Comparison of ENCODE assay signal across 13 mouse cellular contexts in genomic region chr8:126905387-126905786, GRCm38 (mm10). TPM values are rescaled to one million over a fixed set of nuclear protein-coding genes. Genes with fewer than 3 reads are reported as not detected.
DNase-seq lines count a peak whose midpoint lies in the region; ATAC-seq and TF ChIP-seq lines count a peak whose summit lies in the region.
"Had no signal": no experiment of that assay in that cellular context is flagged by ENCODE, and none has a peak within 500 bp of the region (broad histone marks: within the 10 kb centered on the region; RNA-seq: fewer than 3 reads in every experiment).

No protein-coding gene starts in this region.

- WGBS in kidney, adult 2 months, result 94% methylated on average over 3 of the region's 3 CpGs
- WGBS in neural tube, embryonic 15.5 days, result 95% methylated on average over 3 of the region's 3 CpGs

- no peak for TF ChIP-seq POLR2A in kidney, adult 2 months (IDR thresholded peaks at IDR 0.05; ENCODE audit: low read depth, low read length)

- no peak for DNase-seq in kidney, adult 2 months
- DNase-seq in kidney, adult 18-20 months, result no peak
- DNase-seq in neural tube, embryonic 10.5 days (ENCODE audit: extremely low spot score, low spot score), result peak; percentile 28
- peak; percentile 34 for DNase-seq in thymus, postnatal 25 days
- no peak for DNase-seq in frontal cortex, adult 2 months (ENCODE audit: extremely low spot score in 1 of 2, low spot score in 1 of 2)
- DNase-seq in layer of hippocampus, postnatal 25 days (ENCODE audit: extremely low spot score in 1 of 2, low spot score in 1 of 2), result no peak
- DNase-seq: heart, postnatal 36 days; layer of hippocampus, postnatal 36 days had no signal

- no peaks in the 10 kb centered on the region for H3K36me3 ChIP-seq in kidney, adult 2 months (ENCODE audit: control insufficient read depth, insufficient read depth, low read length)
- H3K36me3 ChIP-seq in neural tube, embryonic 15.5 days, result no peaks in the 10 kb centered on the region
- H3K36me3 ChIP-seq: embryonic facial prominence, embryonic 15.5 days; neural tube, embryonic 12.5 days had no signal

- no peak for TF ChIP-seq CTCF in kidney, adult 2 months (conservative IDR thresholded peaks at IDR 0.05; ENCODE audit: insufficient read depth, insufficient read length, low read depth, low read length)

- no peak overlapping the region for H3K4me3 ChIP-seq in kidney, adult 2 months (ENCODE audit: insufficient read depth, low read depth, low read length)
- H3K4me3 ChIP-seq in neural tube, embryonic 15.5 days (replicated peaks), result no peak overlapping the region
- H3K4me3 ChIP-seq: embryonic facial prominence, embryonic 15.5 days; neural tube, embryonic 12.5 days had no signal

- no peak for ATAC-seq in neural tube, embryonic 15.5 days (ENCODE audit: low FRiP score)
- ATAC-seq in common myeloid progenitor, adult 5-6 weeks (replicated peaks; ENCODE audit: low read depth, poor library complexity, severe bottlenecking), result 0 out of 2 replicates have a peak, but pooled peaks have one; percentile 28

- no peak overlapping the region for H3K4me2 ChIP-seq in neural tube, embryonic 15.5 days
- H3K4me2 ChIP-seq: embryonic facial prominence, embryonic 15.5 days; neural tube, embryonic 12.5 days had no signal

- no peaks in the 10 kb centered on the region for H3K9me3 ChIP-seq in neural tube, embryonic 15.5 days (replicated peaks)
- H3K9me3 ChIP-seq: embryonic facial prominence, embryonic 15.5 days; neural tube, embryonic 12.5 days had no signal

- H3K27me3 ChIP-seq in kidney, adult 2 months (replicated peaks; ENCODE audit: control insufficient read depth, insufficient read depth, low read length), result no peaks in the 10 kb centered on the region
- no peaks in the 10 kb centered on the region for H3K27me3 ChIP-seq in neural tube, embryonic 15.5 days (replicated peaks)
- H3K27me3 ChIP-seq: embryonic facial prominence, embryonic 15.5 days had no signal

- H3K27ac ChIP-seq in kidney, adult 2 months (ENCODE audit: insufficient read depth, low read depth, low read length), result 0 out of 2 replicates have a peak overlapping the region, but pooled peaks have one; percentile 21
- H3K27ac ChIP-seq in neural tube, embryonic 15.5 days (replicated peaks), result no peak overlapping the region
- H3K27ac ChIP-seq: embryonic facial prominence, embryonic 15.5 days; macrophage; neural tube, embryonic 12.5 days had no signal

- peaks cover 34% of the 10 kb centered on the region for H3K4me1 ChIP-seq in kidney, adult 2 months (ENCODE audit: control insufficient read depth, insufficient read depth, low read length)
- peaks cover 5% of the 10 kb centered on the region for H3K4me1 ChIP-seq in neural tube, embryonic 15.5 days

- H3K9ac ChIP-seq in neural tube, embryonic 15.5 days (replicated peaks), result no peak overlapping the region
- H3K9ac ChIP-seq: embryonic facial prominence, embryonic 15.5 days; neural tube, embryonic 12.5 days had no signal

RNA-seq across cellular contexts. Expression of gene Tomm20, which starts 40.3 kb away (rescaled TPM):
- polyA plus RNA-seq in kidney, adult 2 months (2012; rRNA removed), result 541 and 684 TPM in 2 replicates
- polyA plus RNA-seq in neural tube, embryonic 15.5 days (2015; fragmentation: Nextera tagmentation; extraction: Ambion mirVana), result 225 and 227 TPM in 2 replicates
- total RNA-seq in common myeloid progenitor, adult 5-6 weeks (2017), result 126 and 160 TPM in 2 replicates
- 104 and 115 TPM in 2 replicates for polyA plus RNA-seq in frontal cortex, adult 2 months (2012; rRNA removed)
- total RNA-seq in layer of hippocampus, postnatal 25 days (2021), result 100 to 1,000 TPM; 180 to 206 TPM

Comparison
In these comparisons a context has a peak if more than half of its experiments do, and no peak if none do; other contexts are left out.
1. DNase-seq: peak in neural tube, embryonic 10.5 days (single experiment) and thymus, postnatal 25 days (single experiment); none in kidney, adult 2 months (single experiment), kidney, adult 18-20 months (single experiment), frontal cortex, adult 2 months (0 of 2) and layer of hippocampus, postnatal 25 days (0 of 2).